8 mouse cellular contexts compared by ENCODE assay signal in genomic region chr10:117434871-117435733, GRCm38 (mm10). TPM values are rescaled to one million over a fixed set of nuclear protein-coding genes. Genes with fewer than 3 reads are reported as not detected.
A peak's percentile ranks its signal among the peaks of the same experiment; 100 is the strongest.
DNase-seq lines count a peak whose midpoint lies in the region.

No protein-coding gene starts in this region.

- peak overlapping the region; percentile 90 for H3K4me3 ChIP-seq in megakaryocyte, embryonic 14.5 days (replicated peaks)

- DNase-seq in adrenal gland, adult (ENCODE audit: inconsistent age in 2 of 2, low spot score in 1 of 2), result peak; percentile 86 to 95
- DNase-seq in embryo, embryonic 10 days (ENCODE audit: low spot score), result peak; percentile 99
- DNase-seq in gastrocnemius, postnatal 10 days, result peak; percentile 95
- peak; percentile 95 for DNase-seq in induced T-regulatory cell, adult 2 months (ENCODE audit: low read depth)
- DNase-seq in left cerebral cortex, adult 8-10 months (ENCODE audit: low spot score in 2 of 2), result peak; percentile 69 to 86
- DNase-seq in right cerebral cortex, adult 2 months (ENCODE audit: low spot score in 2 of 2), result peak; percentile 89
- DNase-seq in urinary bladder, postnatal 10 days (ENCODE audit: low spot score), result peak; percentile 69

- H3K9me3 ChIP-seq in megakaryocyte, embryonic 14.5 days, result peaks cover 9% of the 10 kb centered on the region

- H3K27me3 ChIP-seq in megakaryocyte, embryonic 14.5 days (replicated peaks), result no peaks in the 10 kb centered on the region

- H3K36me3 ChIP-seq in megakaryocyte, embryonic 14.5 days (replicated peaks; ENCODE audit: low read length), result no peaks in the 10 kb centered on the region

- peaks cover 46% of the 10 kb centered on the region for H3K4me1 ChIP-seq in megakaryocyte, embryonic 14.5 days

RNA-seq across cellular contexts. Expression of gene Cpsf6, which starts 55.3 kb away (rescaled TPM):
- total RNA-seq in gastrocnemius, postnatal 10 days (2021), result 10 to 100 TPM; 40.1 to 46.3 TPM
- total RNA-seq in left cerebral cortex, adult 8-10 months (2022), result 100 to 1,000 TPM in 2 of 4 experiments, 10 to 100 TPM in 2; 86.2 to 103 (median 96.1) TPM
- polyA plus RNA-seq in megakaryocyte, embryonic 14.5 days (2012; ENCODE audit: insufficient read depth, low replicate concordance), result 77.6 and 434 TPM in 2 replicates

Comparison
In these comparisons a context has a peak if more than half of its experiments do, and no peak if none do; other contexts are left out.
1. Peak in every context shown above with its lines: DNase-seq and H3K4me3 ChIP-seq.